Mouse (Mus musculus): Measurements from ENCODE around the gene Ndufa6. TPM values are rescaled to one million over a fixed set of nuclear protein-coding genes. Genes with fewer than 3 reads are reported as not detected.
A peak's percentile ranks its signal among the peaks of the same experiment; 100 is the strongest.
"Not testable (repeated sequence)": the region's sequence is repeated elsewhere in the genome, so short reads cannot be mapped to it uniquely, and the experiment has no call there.

The Ndufa6 gene
- polyA plus RNA-seq (2014; fragmentation: Nextera tagmentation; extraction: Ambion mirVana) = 302 and 403 TPM in 2 replicates

GRCm38 (mm10) chr15:82354126-82354945 is at the start of gene Ndufa6:
Ndufa6 (minus strand) TSS chr15:82354322.
- no peaks in the 10 kb centered on the region for H3K27me3 ChIP-seq (replicated peaks; ENCODE audit: control insufficient read depth, insufficient read depth, low read length)
- H3K4me2 ChIP-seq (ENCODE audit: low read length) = peak within 1 kb of the TSS; percentile 84
- H3K27ac ChIP-seq (ENCODE audit: low read depth, low read length) = peak within 1 kb of the TSS; percentile 84
- H3K4me1 ChIP-seq (ENCODE audit: control insufficient read depth, insufficient read depth, low read length) = peaks cover 12% of the 10 kb centered on the region
- peak within 1 kb of the TSS; percentile 92 for H3K4me3 ChIP-seq (ENCODE audit: low read depth, low read length)
- WGBS = under 1% methylated on average over 57 of the region's 57 CpGs
- H3K36me3 ChIP-seq (ENCODE audit: control insufficient read depth, insufficient read depth, low read length) = peaks cover 19% of the 10 kb centered on the region
- H3K9ac ChIP-seq (ENCODE audit: low read length) = peak within 1 kb of the TSS; percentile 98
- DNase-seq (ENCODE audit: low spot score) = peak; percentile 99
- no peaks in the 10 kb centered on the region for H3K9me3 ChIP-seq (replicated peaks; ENCODE audit: control insufficient read depth, low read length)
- ATAC-seq = peak; percentile 100

GRCm38 (mm10) chr15:82403606-82404005 is 49.5 kb upstream of the Ndufa6 start:
- DNase-seq (ENCODE audit: low spot score) (no peak), ATAC-seq (no peak)
- H3K4me2 ChIP-seq (ENCODE audit: low read length) = no peak overlapping the region
- no peaks in the 10 kb centered on the region for H3K36me3 ChIP-seq (ENCODE audit: control insufficient read depth, insufficient read depth, low read length)
- H3K4me1 ChIP-seq (ENCODE audit: control insufficient read depth, insufficient read depth, low read length) = no peaks in the 10 kb centered on the region
- no peaks in the 10 kb centered on the region for H3K9me3 ChIP-seq (replicated peaks; ENCODE audit: control insufficient read depth, low read length)
- no peaks in the 10 kb centered on the region for H3K27me3 ChIP-seq (replicated peaks; ENCODE audit: control insufficient read depth, insufficient read depth, low read length)
- no peak overlapping the region for H3K9ac ChIP-seq (ENCODE audit: low read length)
- H3K4me3 ChIP-seq (ENCODE audit: low read depth, low read length) = no peak overlapping the region
- no peak overlapping the region for H3K27ac ChIP-seq (ENCODE audit: low read depth, low read length)
- 93% methylated on average over 9 of the region's 9 CpGs for WGBS

GRCm38 (mm10) chr15:82402741-82403140 is 48.6 kb upstream of the Ndufa6 start:
- 79% methylated on average over 6 of the region's 6 CpGs for WGBS
- no peak overlapping the region for H3K4me2 ChIP-seq (ENCODE audit: low read length)
- H3K9ac ChIP-seq (ENCODE audit: low read length) = no peak overlapping the region
- H3K27me3 ChIP-seq (replicated peaks; ENCODE audit: control insufficient read depth, insufficient read depth, low read length) = no peaks in the 10 kb centered on the region
- H3K4me1 ChIP-seq (ENCODE audit: control insufficient read depth, insufficient read depth, low read length) = no peaks in the 10 kb centered on the region
- no peaks in the 10 kb centered on the region for H3K36me3 ChIP-seq (ENCODE audit: control insufficient read depth, insufficient read depth, low read length)
- no peak overlapping the region for H3K27ac ChIP-seq (ENCODE audit: low read depth, low read length)
- ATAC-seq (no peak), DNase-seq (ENCODE audit: low spot score) (no peak)
- no peaks in the 10 kb centered on the region for H3K9me3 ChIP-seq (replicated peaks; ENCODE audit: control insufficient read depth, low read length)
- no peak overlapping the region for H3K4me3 ChIP-seq (ENCODE audit: low read depth, low read length)

- Histone ChIP-seq H3K9ac (ENCODE audit: low read length) (no peak overlapping the region), H3K27me3 (replicated peaks; ENCODE audit: control insufficient read depth, insufficient read depth, low read length) (no peaks in the 10 kb centered on the region), H3K4me3 (ENCODE audit: low read depth, low read length) (no peak overlapping the region), H3K4me1 (ENCODE audit: control insufficient read depth, insufficient read depth, low read length) (no peaks in the 10 kb centered on the region), H3K9me3 (replicated peaks; ENCODE audit: control insufficient read depth, low read length) (no peaks in the 10 kb centered on the region), H3K4me2 (ENCODE audit: low read length) (no peak overlapping the region), H3K27ac (ENCODE audit: low read depth, low read length) (no peak overlapping the region), H3K36me3 (ENCODE audit: control insufficient read depth, insufficient read depth, low read length) (no peaks in the 10 kb centered on the region)
- ATAC-seq (no peak), DNase-seq (ENCODE audit: low spot score) (no peak)
These were observed 48.0 kb upstream of the Ndufa6 start for GRCm38 (mm10) chr15:82402106-82402505.

- Histone ChIP-seq H3K9me3 (replicated peaks; ENCODE audit: control insufficient read depth, low read length) (no peaks in the 10 kb centered on the region), H3K36me3 (ENCODE audit: control insufficient read depth, insufficient read depth, low read length) (no peaks in the 10 kb centered on the region), H3K4me2 (ENCODE audit: low read length) (no peak overlapping the region), H3K27ac (ENCODE audit: low read depth, low read length) (no peak overlapping the region), H3K4me1 (ENCODE audit: control insufficient read depth, insufficient read depth, low read length) (no peaks in the 10 kb centered on the region), H3K27me3 (replicated peaks; ENCODE audit: control insufficient read depth, insufficient read depth, low read length) (no peaks in the 10 kb centered on the region), H3K9ac (ENCODE audit: low read length) (no peak overlapping the region), H3K4me3 (ENCODE audit: low read depth, low read length) (no peak overlapping the region)
- ATAC-seq = no peak
- whole genome bisulfite sequencing = 45% methylated on average over 2 of the region's 2 CpGs
- DNase-seq (ENCODE audit: low spot score) = no peak
These were observed 47.4 kb upstream of the Ndufa6 start for GRCm38 (mm10) chr15:82401516-82401915.

GRCm38 (mm10) chr15:82395955-82396354 is 41.8 kb upstream of the Ndufa6 start:
- not testable (repeated sequence) for H3K4me3 ChIP-seq (ENCODE audit: low read depth, low read length); H3K9ac ChIP-seq (ENCODE audit: low read length); H3K9me3 ChIP-seq (replicated peaks; ENCODE audit: control insufficient read depth, low read length); ATAC-seq; H3K4me1 ChIP-seq (ENCODE audit: control insufficient read depth, insufficient read depth, low read length); H3K27ac ChIP-seq (ENCODE audit: low read depth, low read length); DNase-seq (ENCODE audit: low spot score); H3K4me2 ChIP-seq (ENCODE audit: low read length); H3K36me3 ChIP-seq (ENCODE audit: control insufficient read depth, insufficient read depth, low read length); H3K27me3 ChIP-seq (replicated peaks; ENCODE audit: control insufficient read depth, insufficient read depth, low read length)
- 89% methylated on average over 3 of the region's 3 CpGs for WGBS

GRCm38 (mm10) chr15:82393922-82394321 is 39.8 kb upstream of the Ndufa6 start, which contains the start of gene Cyp2d11:
Cyp2d11 (minus strand) TSS chr15:82394022.
- H3K4me1 ChIP-seq (ENCODE audit: control insufficient read depth, insufficient read depth, low read length); H3K27me3 ChIP-seq (replicated peaks; ENCODE audit: control insufficient read depth, insufficient read depth, low read length); H3K4me3 ChIP-seq (ENCODE audit: low read depth, low read length); ATAC-seq; DNase-seq (ENCODE audit: low spot score); H3K4me2 ChIP-seq (ENCODE audit: low read length); H3K9me3 ChIP-seq (replicated peaks; ENCODE audit: control insufficient read depth, low read length); H3K9ac ChIP-seq (ENCODE audit: low read length); H3K27ac ChIP-seq (ENCODE audit: low read depth, low read length); H3K36me3 ChIP-seq (ENCODE audit: control insufficient read depth, insufficient read depth, low read length): not testable (repeated sequence)
- WGBS = 81% methylated on average over 2 of the region's 2 CpGs

- not testable (repeated sequence) for H3K9me3 ChIP-seq (replicated peaks; ENCODE audit: control insufficient read depth, low read length); H3K27ac ChIP-seq (ENCODE audit: low read depth, low read length); DNase-seq (ENCODE audit: low spot score); H3K27me3 ChIP-seq (replicated peaks; ENCODE audit: control insufficient read depth, insufficient read depth, low read length); H3K4me2 ChIP-seq (ENCODE audit: low read length); H3K4me1 ChIP-seq (ENCODE audit: control insufficient read depth, insufficient read depth, low read length); H3K36me3 ChIP-seq (ENCODE audit: control insufficient read depth, insufficient read depth, low read length); H3K9ac ChIP-seq (ENCODE audit: low read length); H3K4me3 ChIP-seq (ENCODE audit: low read depth, low read length); ATAC-seq
- 88% methylated on average over 10 of the region's 10 CpGs for WGBS
These were observed 35.8 kb upstream of the Ndufa6 start for GRCm38 (mm10) chr15:82389916-82390315.

GRCm38 (mm10) chr15:82385729-82386128 is 31.6 kb upstream of the Ndufa6 start:
- DNase-seq (ENCODE audit: low spot score) (no peak), ATAC-seq (no peak)
- no peak overlapping the region for H3K4me2 ChIP-seq (ENCODE audit: low read length)
- no peak overlapping the region for H3K9ac ChIP-seq (ENCODE audit: low read length)
- no peak overlapping the region for H3K4me3 ChIP-seq (ENCODE audit: low read depth, low read length)
- no peak overlapping the region for H3K27ac ChIP-seq (ENCODE audit: low read depth, low read length)
- H3K9me3 ChIP-seq (replicated peaks; ENCODE audit: control insufficient read depth, low read length) = no peaks in the 10 kb centered on the region
- H3K27me3 ChIP-seq (replicated peaks; ENCODE audit: control insufficient read depth, insufficient read depth, low read length) = no peaks in the 10 kb centered on the region
- WGBS = 89% methylated on average over 2 of the region's 2 CpGs
- H3K36me3 ChIP-seq (ENCODE audit: control insufficient read depth, insufficient read depth, low read length) = no peaks in the 10 kb centered on the region
- H3K4me1 ChIP-seq (ENCODE audit: control insufficient read depth, insufficient read depth, low read length) = peaks cover 1% of the 10 kb centered on the region; the same call in 1 of the 2 replicates
